Mouse (Mus musculus): ENCODE results near the gene Slc15a2.

GRCm38 (mm10) chr16:36770830-36771229, 13.9 kb downstream of the Slc15a2 start:
- TF ChIP-seq POLR2A (IDR thresholded peaks at IDR 0.05; ENCODE audit: low read depth, low read length) (no peak), CTCF (IDR thresholded peaks at IDR 0.05; ENCODE audit: borderline replicate concordance, insufficient read depth, low read length) (no peak)

Data from embryonic fibroblast, embryonic 13.5 days (primary cell).